7 mouse cellular contexts compared by ENCODE assay signal in the genomic region with DNA sequence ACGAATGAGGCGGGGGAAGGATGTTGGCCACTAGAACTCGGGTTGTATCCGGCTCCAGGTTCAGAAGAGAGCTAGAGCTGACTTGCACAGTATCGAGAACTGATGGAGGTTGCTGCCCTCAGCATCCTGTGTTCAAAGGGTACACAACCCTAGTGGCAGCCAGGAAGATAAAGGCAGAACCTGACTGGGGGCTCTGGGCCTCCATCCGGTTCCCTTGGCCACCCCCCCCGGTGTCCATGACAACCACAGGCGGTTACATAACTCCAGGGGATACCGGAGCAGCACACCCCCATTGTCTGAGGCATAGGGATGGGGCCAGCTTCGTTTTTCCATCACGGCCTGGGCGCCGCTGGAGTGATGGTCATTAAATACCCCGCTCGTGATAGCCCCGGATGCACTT. TPM values are rescaled to one million over a fixed set of nuclear protein-coding genes. Genes with fewer than 3 reads are reported as not detected.
DNase-seq lines count a peak whose midpoint lies in the region; ATAC-seq and TF ChIP-seq lines count a peak whose summit lies in the region.

No protein-coding gene starts in this region.

- DNase-seq in CH12.LX (ENCODE audit: extremely low read depth) = no peak
- DNase-seq in embryonic facial prominence, embryonic 11.5 days (ENCODE audit: low spot score) = peak; percentile 44
- DNase-seq in hindbrain, embryonic 10.5 days (ENCODE audit: low spot score) = peak; percentile 59
- peak; percentile 68 to 73 for DNase-seq in left cerebral cortex, postnatal 36 days (ENCODE audit: low spot score in 2 of 2)
- DNase-seq in midbrain, embryonic 10.5 days (ENCODE audit: low spot score) = peak; percentile 60

- peak; percentile 88 for ATAC-seq in activated CD4-positive, CD25-positive, alpha-beta regulatory T cell, adult 4 months
- no peak for ATAC-seq in embryonic facial prominence, embryonic 11.5 days (replicated peaks; ENCODE audit: insufficient number of reproducible peaks, low FRiP score, low TSS enrichment, low read depth)
- no peak for ATAC-seq in stomach, embryonic 16.5 days (ENCODE audit: insufficient read depth, low FRiP score)

- 5% methylated on average over 16 of the region's 16 CpGs for WGBS in embryonic facial prominence, embryonic 11.5 days
- WGBS in hindbrain, embryonic 10.5 days = 8% methylated on average over 16 of the region's 16 CpGs
- WGBS in midbrain, embryonic 10.5 days = 10% methylated on average over 16 of the region's 16 CpGs
- 4% methylated on average over 16 of the region's 16 CpGs for WGBS in stomach, embryonic 16.5 days

- in situ Hi-C loops in CH12.LX (cut with MboI; ENCODE audit: low pct_ligation_motif_present, low pct_unique_long_range_greater_than_20kb, low sequenced_read_pairs) = no loop called here

- TF ChIP-seq CTCF in CH12.LX (conservative IDR thresholded peaks at IDR 0.05 in 1 of 2, IDR thresholded peaks at IDR 0.05 in 1 of 2; ENCODE audit: low read depth in 2 of 2, low read length in 2 of 2) = no peak

- TF ChIP-seq RAD21 in CH12.LX (IDR thresholded peaks at IDR 0.05; ENCODE audit: low read depth, low read length) = no peak

- no peak for TF ChIP-seq POLR2A in CH12.LX (IDR thresholded peaks at IDR 0.05; ENCODE audit: low read depth, low read length)

- H3K4me2 ChIP-seq in CH12.LX (ENCODE audit: insufficient read depth, low read depth, poor library complexity, severe bottlenecking) = peak overlapping the region; percentile 52
- peak overlapping the region; percentile 82 for H3K4me2 ChIP-seq in embryonic facial prominence, embryonic 11.5 days (ENCODE audit: low read depth, low read length)
- H3K4me2 ChIP-seq in stomach, embryonic 16.5 days (ENCODE audit: low read depth, low read length) = peak overlapping the region; percentile 81

- peaks cover 13 to 40% of the 10 kb centered on the region in 2 experiments for H3K36me3 ChIP-seq in CH12.LX (replicated peaks in 1 of 2; ENCODE audit: control insufficient read depth in 1 of 2, insufficient read depth in 1 of 2, low read length in 1 of 2)
- H3K36me3 ChIP-seq in embryonic facial prominence, embryonic 11.5 days (replicated peaks; ENCODE audit: control insufficient read depth, insufficient read depth, low read depth, low read length) = no peaks in the 10 kb centered on the region; the same call in 1 of the 2 replicates
- H3K36me3 ChIP-seq in hindbrain, embryonic 10.5 days = peaks cover 53% of the 10 kb centered on the region
- peaks cover 49% of the 10 kb centered on the region for H3K36me3 ChIP-seq in midbrain, embryonic 10.5 days
- H3K36me3 ChIP-seq in stomach, embryonic 16.5 days (ENCODE audit: control insufficient read depth, insufficient read depth, low read length) = no peaks in the 10 kb centered on the region; the same call in 1 of the 2 replicates

- no peaks in the 10 kb centered on the region for H3K79me2 ChIP-seq in CH12.LX (replicated peaks; ENCODE audit: control insufficient read depth, extremely low read depth, insufficient read depth, poor library complexity, severe bottlenecking)

- peak overlapping the region; percentile 60 to 86 (median 65) for H3K4me3 ChIP-seq in CH12.LX (replicated peaks in 1 of 3; ENCODE audit: low read depth in 2 of 3, low read length in 2 of 3, poor library complexity in 1 of 3)
- H3K4me3 ChIP-seq in embryonic facial prominence, embryonic 11.5 days (ENCODE audit: low read depth, low read length) = peak overlapping the region; percentile 74
- H3K4me3 ChIP-seq in hindbrain, embryonic 10.5 days = peak overlapping the region; percentile 86
- peak overlapping the region; percentile 91 for H3K4me3 ChIP-seq in midbrain, embryonic 10.5 days
- H3K4me3 ChIP-seq in stomach, embryonic 16.5 days (replicated peaks; ENCODE audit: low read length) = peak overlapping the region; percentile 78

- no peaks in the 10 kb centered on the region for H3K27me3 ChIP-seq in CH12.LX (replicated peaks)
- no peaks in the 10 kb centered on the region for H3K27me3 ChIP-seq in embryonic facial prominence, embryonic 11.5 days (ENCODE audit: control insufficient read depth, insufficient read depth, low read length)
- peaks cover 16% of the 10 kb centered on the region for H3K27me3 ChIP-seq in hindbrain, embryonic 10.5 days (ENCODE audit: insufficient read depth, poor library complexity, severe bottlenecking)
- peaks cover 21% of the 10 kb centered on the region for H3K27me3 ChIP-seq in midbrain, embryonic 10.5 days (ENCODE audit: low read depth, poor library complexity, severe bottlenecking)
- no peaks in the 10 kb centered on the region for H3K27me3 ChIP-seq in stomach, embryonic 16.5 days (ENCODE audit: control insufficient read depth, insufficient read depth, low read length)

- peak overlapping the region; percentile 51 for H3K9ac ChIP-seq in CH12.LX (ENCODE audit: insufficient read depth, low read depth)
- H3K9ac ChIP-seq in embryonic facial prominence, embryonic 11.5 days (replicated peaks; ENCODE audit: low read length) = peak overlapping the region; percentile 75
- H3K9ac ChIP-seq in stomach, embryonic 16.5 days (ENCODE audit: low read length) = peak overlapping the region; percentile 82

- peaks cover 8% of the 10 kb centered on the region for H3K9me3 ChIP-seq in CH12.LX (replicated peaks; ENCODE audit: low read length)
- no peaks in the 10 kb centered on the region for H3K9me3 ChIP-seq in embryonic facial prominence, embryonic 11.5 days (replicated peaks; ENCODE audit: control insufficient read depth, low read length)
- H3K9me3 ChIP-seq in hindbrain, embryonic 10.5 days = no peaks in the 10 kb centered on the region
- H3K9me3 ChIP-seq in midbrain, embryonic 10.5 days (replicated peaks) = no peaks in the 10 kb centered on the region
- H3K9me3 ChIP-seq in stomach, embryonic 16.5 days (replicated peaks; ENCODE audit: control insufficient read depth, low read length) = no peaks in the 10 kb centered on the region

- TF ChIP-seq EP300 in CH12.LX (IDR thresholded peaks at IDR 0.05; ENCODE audit: low read length) = no peak

- dilution Hi-C loops in CH12.LX (cut with MboI; ENCODE audit: extremely low pct_ligation_motif_present, extremely low pct_unique_long_range_greater_than_20kb, low sequenced_read_pairs) = no loop called here

- intact Hi-C loops in left cerebral cortex, postnatal 36 days (cut with DNase I) = loop anchor here (5.0 kb wide), 2 partner anchors 80 to 555 kb away; a partner anchor contains a TSS

- peaks cover 16 to 40% of the 10 kb centered on the region in 2 experiments for H3K4me1 ChIP-seq in CH12.LX (ENCODE audit: control insufficient read depth in 1 of 2, insufficient read depth in 2 of 2)
- H3K4me1 ChIP-seq in embryonic facial prominence, embryonic 11.5 days (ENCODE audit: control insufficient read depth, insufficient read depth, low read length) = peaks cover 7% of the 10 kb centered on the region
- peaks cover 45% of the 10 kb centered on the region for H3K4me1 ChIP-seq in hindbrain, embryonic 10.5 days (replicated peaks)
- peaks cover 52% of the 10 kb centered on the region for H3K4me1 ChIP-seq in midbrain, embryonic 10.5 days
- H3K4me1 ChIP-seq in stomach, embryonic 16.5 days (ENCODE audit: control insufficient read depth, insufficient read depth, low read length) = peaks cover 24% of the 10 kb centered on the region

- H3K27ac ChIP-seq in CH12.LX (ENCODE audit: insufficient read depth, low read depth) = no peak overlapping the region
- H3K27ac ChIP-seq in embryonic facial prominence, embryonic 11.5 days (replicated peaks; ENCODE audit: low read depth, low read length) = no peak overlapping the region; the same call in 1 of the 2 replicates
- H3K27ac ChIP-seq in hindbrain, embryonic 10.5 days = peak overlapping the region; percentile 91
- peak overlapping the region; percentile 91 for H3K27ac ChIP-seq in midbrain, embryonic 10.5 days (replicated peaks)
- 0 out of 2 replicates have a peak overlapping the region, but pooled peaks have one; percentile 20 for H3K27ac ChIP-seq in stomach, embryonic 16.5 days (ENCODE audit: low read length)

RNA-seq across cellular contexts. Expression of a gene that starts 0.7 kb away (rescaled TPM):
- total RNA-seq in CH12.LX (2012; rRNA removed) (28.2 and 33.2 TPM in 2 replicates), CH12.LX (2014; rRNA removed) (8.5 and 8.9 TPM in 2 replicates)
- polyA plus RNA-seq in CH12.LX (2012; ENCODE audit: insufficient read length, low read depth) = 5.2 and 6.0 TPM in 2 replicates
- 10 to 100 TPM; 24.7 to 29.0 TPM for polyA plus RNA-seq in activated CD4-positive, CD25-positive, alpha-beta regulatory T cell, adult 4 months (2017; shearing (Covaris generic))
- polyA plus RNA-seq in embryonic facial prominence, embryonic 11.5 days (2014; fragmentation: Nextera tagmentation; extraction: Ambion mirVana) = 30.1 and 37.4 TPM in 2 replicates
- polyA plus RNA-seq in hindbrain, embryonic 10.5 days (2016; fragmentation: Nextera tagmentation; extraction: Ambion mirVana) = 76.3 and 88.4 TPM in 2 replicates
- 100 to 1,000 TPM; 303 to 342 TPM for total RNA-seq in left cerebral cortex, postnatal 36 days (2021)
- 75.0 and 78.3 TPM in 2 replicates for polyA plus RNA-seq in midbrain, embryonic 10.5 days (2016; fragmentation: Nextera tagmentation; extraction: Ambion mirVana)
- polyA plus RNA-seq in stomach, embryonic 16.5 days (2015; fragmentation: Nextera tagmentation; extraction: Ambion mirVana) = 23.5 and 27.5 TPM in 2 replicates

RNA-seq across cellular contexts. Expression of a gene that starts 2.0 kb away (rescaled TPM):
- 150 and 180 TPM in 2 replicates for total RNA-seq in CH12.LX (2012; rRNA removed)
- 80.1 and 94.4 TPM in 2 replicates for total RNA-seq in CH12.LX (2014; rRNA removed)
- polyA plus RNA-seq in CH12.LX (2012; ENCODE audit: insufficient read length, low read depth) = 123 and 133 TPM in 2 replicates
- 100 to 1,000 TPM in 1 of 2 experiments, 10 to 100 TPM in 1; 70.3 to 101 TPM for polyA plus RNA-seq in activated CD4-positive, CD25-positive, alpha-beta regulatory T cell, adult 4 months (2017; shearing (Covaris generic))
- 180 and 185 TPM in 2 replicates for polyA plus RNA-seq in embryonic facial prominence, embryonic 11.5 days (2014; fragmentation: Nextera tagmentation; extraction: Ambion mirVana)
- polyA plus RNA-seq in hindbrain, embryonic 10.5 days (2016; fragmentation: Nextera tagmentation; extraction: Ambion mirVana) = 221 and 249 TPM in 2 replicates
- total RNA-seq in left cerebral cortex, postnatal 36 days (2021) = 10 to 100 TPM; 47.3 to 68.9 TPM
- 230 and 238 TPM in 2 replicates for polyA plus RNA-seq in midbrain, embryonic 10.5 days (2016; fragmentation: Nextera tagmentation; extraction: Ambion mirVana)
- 126 and 148 TPM in 2 replicates for polyA plus RNA-seq in stomach, embryonic 16.5 days (2015; fragmentation: Nextera tagmentation; extraction: Ambion mirVana)

RNA-seq across cellular contexts. Expression of a gene that starts 6.2 kb away (rescaled TPM):
- total RNA-seq in CH12.LX (2012; rRNA removed) (59.3 and 62.8 TPM in 2 replicates), CH12.LX (2014; rRNA removed) (49.8 and 57.4 TPM in 2 replicates)
- polyA plus RNA-seq in CH12.LX (2012; ENCODE audit: insufficient read length, low read depth) = 65.8 and 78.1 TPM in 2 replicates
- polyA plus RNA-seq in activated CD4-positive, CD25-positive, alpha-beta regulatory T cell, adult 4 months (2017; shearing (Covaris generic)) = 10 to 100 TPM; 26.8 to 30.6 TPM
- 105 and 115 TPM in 2 replicates for polyA plus RNA-seq in embryonic facial prominence, embryonic 11.5 days (2014; fragmentation: Nextera tagmentation; extraction: Ambion mirVana)
- 147 and 169 TPM in 2 replicates for polyA plus RNA-seq in hindbrain, embryonic 10.5 days (2016; fragmentation: Nextera tagmentation; extraction: Ambion mirVana)
- 10 to 100 TPM; 70.7 to 78.7 TPM for total RNA-seq in left cerebral cortex, postnatal 36 days (2021)
- polyA plus RNA-seq in midbrain, embryonic 10.5 days (2016; fragmentation: Nextera tagmentation; extraction: Ambion mirVana) = 131 and 141 TPM in 2 replicates
- 87.1 and 89.1 TPM in 2 replicates for polyA plus RNA-seq in stomach, embryonic 16.5 days (2015; fragmentation: Nextera tagmentation; extraction: Ambion mirVana)

RNA-seq across cellular contexts. Expression of a gene that starts 23.0 kb away (rescaled TPM):
- total RNA-seq in CH12.LX (2012; rRNA removed) (5.5 and 6.7 TPM in 2 replicates), CH12.LX (2014; rRNA removed) (1.8 and 1.9 TPM in 2 replicates)
- polyA plus RNA-seq in CH12.LX (2012; ENCODE audit: insufficient read length, low read depth) = 1.8 and 2.1 TPM in 2 replicates
- polyA plus RNA-seq in activated CD4-positive, CD25-positive, alpha-beta regulatory T cell, adult 4 months (2017; shearing (Covaris generic)) = under 1 TPM in 1 of 2 experiments, not detected in 1; 0.24 TPM
- polyA plus RNA-seq in embryonic facial prominence, embryonic 11.5 days (2014; fragmentation: Nextera tagmentation; extraction: Ambion mirVana) = 3.1 and 3.2 TPM in 2 replicates
- polyA plus RNA-seq in hindbrain, embryonic 10.5 days (2016; fragmentation: Nextera tagmentation; extraction: Ambion mirVana) = 3.3 and 6.8 TPM in 2 replicates
- total RNA-seq in left cerebral cortex, postnatal 36 days (2021) = 10 to 100 TPM; 59.3 to 62.2 TPM
- 3.0 and 3.4 TPM in 2 replicates for polyA plus RNA-seq in midbrain, embryonic 10.5 days (2016; fragmentation: Nextera tagmentation; extraction: Ambion mirVana)
- polyA plus RNA-seq in stomach, embryonic 16.5 days (2015; fragmentation: Nextera tagmentation; extraction: Ambion mirVana) = 0.26 and 0.27 TPM in 2 replicates

RNA-seq across cellular contexts. Expression of a gene that starts 25.1 kb away (rescaled TPM):
- 26.7 and 29.0 TPM in 2 replicates for total RNA-seq in CH12.LX (2012; rRNA removed)
- total RNA-seq in CH12.LX (2014; rRNA removed) = 19.5 and 20.7 TPM in 2 replicates
- 17.4 and 21.6 TPM in 2 replicates for polyA plus RNA-seq in CH12.LX (2012; ENCODE audit: insufficient read length, low read depth)
- 1 to 10 TPM; 3.9 to 5.1 TPM for polyA plus RNA-seq in activated CD4-positive, CD25-positive, alpha-beta regulatory T cell, adult 4 months (2017; shearing (Covaris generic))
- 4.8 and 5.4 TPM in 2 replicates for polyA plus RNA-seq in embryonic facial prominence, embryonic 11.5 days (2014; fragmentation: Nextera tagmentation; extraction: Ambion mirVana)
- 18.2 and 22.5 TPM in 2 replicates for polyA plus RNA-seq in hindbrain, embryonic 10.5 days (2016; fragmentation: Nextera tagmentation; extraction: Ambion mirVana)
- 10 to 100 TPM; 34.2 to 36.0 TPM for total RNA-seq in left cerebral cortex, postnatal 36 days (2021)
- polyA plus RNA-seq in midbrain, embryonic 10.5 days (2016; fragmentation: Nextera tagmentation; extraction: Ambion mirVana) = 20.0 and 21.8 TPM in 2 replicates
- polyA plus RNA-seq in stomach, embryonic 16.5 days (2015; fragmentation: Nextera tagmentation; extraction: Ambion mirVana) = 11.0 and 14.8 TPM in 2 replicates

Comparison
In these comparisons a context has a peak if more than half of its experiments do, and no peak if none do; other contexts are left out.
1. H3K27ac ChIP-seq: peak in hindbrain, embryonic 10.5 days (single experiment), midbrain, embryonic 10.5 days (single experiment) and stomach, embryonic 16.5 days (single experiment); none in CH12.LX (single experiment) and embryonic facial prominence, embryonic 11.5 days (single experiment).
2. Peak in every context shown above with its lines, with median percentiles within 50 percentile points of each other: H3K4me2 ChIP-seq, H3K4me3 ChIP-seq and H3K9ac ChIP-seq.